Mouse (Mus musculus): ENCODE results near the gene Ltn1.

- TF ChIP-seq CTCF (IDR thresholded peaks at IDR 0.05; ENCODE audit: borderline replicate concordance, insufficient read depth, low read length) (no peak), POLR2A (IDR thresholded peaks at IDR 0.05; ENCODE audit: low read depth, low read length) (peak; percentile 66)
Observed at GRCm38 (mm10) chr16:87454419-87455179, 22.2 kb upstream of the Ltn1 start, which contains the start of gene Usp16.
